8 mouse cellular contexts compared by ENCODE assay signal in the genomic region with DNA sequence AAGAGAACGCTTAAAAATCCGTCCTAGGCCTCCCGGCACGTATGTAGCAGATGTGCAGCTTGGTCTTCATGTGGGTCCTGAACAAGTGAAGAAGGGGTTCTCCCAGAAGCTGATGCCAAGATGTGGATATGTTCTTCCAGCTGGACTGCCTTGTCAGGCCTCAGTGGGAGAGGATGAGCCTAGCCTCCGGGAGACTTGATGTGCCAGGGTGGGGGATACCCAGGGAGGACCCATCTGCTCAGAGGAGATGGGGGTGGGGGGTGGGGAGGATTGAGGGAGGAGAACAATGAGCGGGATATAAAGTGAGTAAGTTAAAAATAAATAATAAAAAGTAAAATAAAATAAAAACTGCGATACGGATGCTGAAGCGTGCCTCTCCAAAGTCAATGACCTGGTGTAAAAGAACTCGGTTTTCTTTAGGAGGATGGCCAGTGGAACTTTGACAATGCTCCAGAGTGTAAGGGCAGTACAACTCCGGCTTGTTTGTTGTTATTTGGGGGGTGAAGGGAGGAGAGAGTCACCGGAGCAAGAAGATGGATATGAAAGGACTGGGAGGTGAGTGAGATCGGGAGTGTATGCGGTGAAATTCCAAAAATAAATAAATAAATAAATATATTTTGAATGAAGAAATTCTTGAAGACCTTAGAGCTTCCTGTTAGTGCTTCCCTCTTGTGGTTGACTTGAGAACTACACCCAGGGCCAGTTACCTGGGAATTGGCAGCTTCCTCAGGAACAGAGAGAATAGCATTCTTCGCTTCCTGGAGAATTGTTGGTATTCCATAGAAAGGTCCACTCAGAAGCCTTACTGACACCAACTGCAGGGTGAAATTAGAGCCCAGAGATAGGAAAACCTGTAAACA.
DNase-seq lines count a peak whose midpoint lies in the region; ATAC-seq lines count a peak whose summit lies in the region.

No protein-coding gene starts in this region.

- peak; percentile 54 for DNase-seq in kidney, adult 18-20 months
- DNase-seq in MN1 (ENCODE audit: low spot score), result peak; percentile 47
- peak; percentile 78 to 85 for DNase-seq in cerebellum, postnatal 14 days
- DNase-seq in left cerebral cortex, adult 18-20 months (ENCODE audit: low spot score in 2 of 2), result peak; percentile 44 to 69
- DNase-seq in thymus, postnatal 25 days, result peak; percentile 23

- 73% methylated on average over 15 of the region's 15 CpGs for WGBS in kidney, embryonic 14.5 days
- WGBS in midbrain, embryonic 16.5 days, result 79% methylated on average over 15 of the region's 15 CpGs

- no peaks in the 10 kb centered on the region for H3K9me3 ChIP-seq in kidney, embryonic 14.5 days (ENCODE audit: control insufficient read depth, low read length)
- H3K9me3 ChIP-seq in midbrain, embryonic 16.5 days (replicated peaks; ENCODE audit: control insufficient read depth, low read length, poor library complexity, severe bottlenecking), result no peaks in the 10 kb centered on the region

- no peak overlapping the region for H3K4me3 ChIP-seq in kidney, embryonic 14.5 days (ENCODE audit: low read length)
- H3K4me3 ChIP-seq in midbrain, embryonic 16.5 days (ENCODE audit: low read depth, low read length), result no peak overlapping the region

- no peak overlapping the region for H3K27ac ChIP-seq in kidney, embryonic 14.5 days (ENCODE audit: low read depth, low read length)
- no peak overlapping the region for H3K27ac ChIP-seq in midbrain, embryonic 16.5 days (ENCODE audit: low read length)

- no peak for ATAC-seq in kidney, embryonic 14.5 days (ENCODE audit: low FRiP score, low TSS enrichment)
- peak; percentile 67 for ATAC-seq in granulocyte monocyte progenitor cell, adult 5-6 weeks (replicated peaks; ENCODE audit: poor library complexity, severe bottlenecking)
- peak; percentile 48; the same call in 1 of the 2 replicates for ATAC-seq in midbrain, embryonic 16.5 days

- no peaks in the 10 kb centered on the region for H3K27me3 ChIP-seq in kidney, embryonic 14.5 days (ENCODE audit: control insufficient read depth, insufficient read depth, low read length)
- no peaks in the 10 kb centered on the region for H3K27me3 ChIP-seq in midbrain, embryonic 16.5 days (ENCODE audit: control insufficient read depth, insufficient read depth, low read depth, low read length)

- H3K4me1 ChIP-seq in kidney, embryonic 14.5 days (ENCODE audit: control insufficient read depth, insufficient read depth, low read length), result no peaks in the 10 kb centered on the region
- H3K4me1 ChIP-seq in midbrain, embryonic 16.5 days (ENCODE audit: control insufficient read depth, insufficient read depth, low read length), result no peaks in the 10 kb centered on the region

- no peak overlapping the region for H3K4me2 ChIP-seq in kidney, embryonic 14.5 days (replicated peaks; ENCODE audit: low read depth, low read length)
- H3K4me2 ChIP-seq in midbrain, embryonic 16.5 days (ENCODE audit: low read length), result no peak overlapping the region

- no peak overlapping the region for H3K9ac ChIP-seq in kidney, embryonic 14.5 days (ENCODE audit: low read depth, low read length)
- H3K9ac ChIP-seq in midbrain, embryonic 16.5 days (ENCODE audit: low read depth, low read length), result no peak overlapping the region

- H3K36me3 ChIP-seq in kidney, embryonic 14.5 days (ENCODE audit: control insufficient read depth, insufficient read depth, low read length), result no peaks in the 10 kb centered on the region
- no peaks in the 10 kb centered on the region for H3K36me3 ChIP-seq in midbrain, embryonic 16.5 days (ENCODE audit: control insufficient read depth, insufficient read depth, low read length)

Comparison
In these comparisons a context has a peak if more than half of its experiments do, and no peak if none do; other contexts are left out.
1. DNase-seq: peak in every context shown above with its lines; median percentile 82 in cerebellum, postnatal 14 days; 56 in left cerebral cortex, adult 18-20 months; 54 in kidney, adult 18-20 months; 47 in MN1; 23 in thymus, postnatal 25 days.